ENCODE assay signal across 9 mouse cellular contexts in the genomic region with DNA sequence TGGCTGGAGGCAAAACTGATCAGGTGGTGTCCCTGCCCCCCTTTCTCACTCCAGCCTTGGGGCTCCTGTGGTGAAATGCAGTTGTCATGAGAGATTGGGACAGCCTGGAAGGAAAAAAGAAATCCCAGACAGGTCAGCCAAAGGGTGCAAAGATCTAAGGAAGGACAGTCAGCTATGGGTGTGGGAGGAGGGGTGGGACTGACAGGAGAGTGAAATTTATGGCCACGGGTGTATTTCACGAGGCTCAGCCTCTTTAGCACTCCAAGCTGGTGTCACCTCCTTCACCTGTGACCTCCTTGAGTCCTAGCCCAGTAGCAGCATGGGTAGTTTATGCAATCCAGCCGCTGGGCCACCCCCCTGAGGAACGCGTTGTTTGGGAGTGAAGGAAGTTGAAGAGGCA.
DNase-seq lines count a peak whose midpoint lies in the region; ATAC-seq lines count a peak whose summit lies in the region.
"Had no signal": no experiment of that assay in that cellular context is flagged by ENCODE, and none has a peak within 500 bp of the region (broad histone marks: within the 10 kb centered on the region; RNA-seq: fewer than 3 reads in every experiment).

No protein-coding gene starts in this region.

- H3K9ac ChIP-seq in heart, embryonic 15.5 days = no peak overlapping the region

- no peak overlapping the region for H3K4me3 ChIP-seq in heart, embryonic 15.5 days

- H3K36me3 ChIP-seq in heart, embryonic 15.5 days = no peaks in the 10 kb centered on the region

- H3K4me2 ChIP-seq in heart, embryonic 15.5 days = peak overlapping the region; percentile 14; the same call in 1 of the 2 replicates

- no peaks in the 10 kb centered on the region for H3K27me3 ChIP-seq in heart, embryonic 15.5 days

- peak; percentile 90 for DNase-seq in gastrocnemius, adult 18-20 months (ENCODE audit: low spot score)
- no peak for DNase-seq in gastrocnemius, postnatal 4 days (ENCODE audit: low spot score in 2 of 2)
- DNase-seq in adrenal gland, adult 8-10 months = peak; percentile 38
- peak; percentile 26 to 45 for DNase-seq in kidney, postnatal 4 days
- no peak for DNase-seq in cerebellum, adult 9-10 months
- no peak for DNase-seq in testis, postnatal 10 days (ENCODE audit: low spot score)
- DNase-seq: cerebellum, adult 11-12 months had no signal

- H3K27ac ChIP-seq in heart, embryonic 15.5 days = peak overlapping the region; percentile 46

- H3K9me3 ChIP-seq in heart, embryonic 15.5 days (replicated peaks) = no peaks in the 10 kb centered on the region

- 42% methylated on average over 5 of the region's 5 CpGs for WGBS in heart, embryonic 15.5 days

- H3K4me1 ChIP-seq in heart, embryonic 15.5 days (replicated peaks) = peaks cover 65% of the 10 kb centered on the region

- ATAC-seq in heart, embryonic 15.5 days (replicated peaks; ENCODE audit: insufficient number of reproducible peaks, insufficient read depth, low FRiP score, low read depth) = no peak
- no peak for ATAC-seq in inflammation-experienced regulatory T-cells, adult 6 months

Comparison
In these comparisons a context has a peak if more than half of its experiments do, and no peak if none do; other contexts are left out.
1. DNase-seq: peak in gastrocnemius, adult 18-20 months (single experiment), adrenal gland, adult 8-10 months (single experiment) and kidney, postnatal 4 days (2 of 2); none in gastrocnemius, postnatal 4 days (0 of 2), cerebellum, adult 9-10 months (single experiment) and testis, postnatal 10 days (single experiment).